Mouse (Mus musculus) ES-E14 (cell line): ENCODE measurements at regions not wholly inside any gene's neighbourhood (a gene's known extent, or its start where the extent isn't known, plus 50 kb on each side); places are given as distances from the start of the nearest gene placed in this dataset.

Source experiments
- CHD2 ChIP-seq: IDR thresholded peaks from 2 replicates; pipeline ENCODE4 v1.6.1; 2014; ENCODE audit warnings: mild to moderate bottlenecking, low read depth, low read length, inconsistent platforms
- MAFK ChIP-seq: IDR thresholded peaks from 2 replicates; pipeline ENCODE4 v1.6.1; 2014; ENCODE audit warnings: mild to moderate bottlenecking, low read depth, low read length, inconsistent platforms; ENCODE audit not compliant: insufficient read depth
- ZC3H11A ChIP-seq: IDR thresholded peaks from 2 replicates; pipeline ENCODE4 v1.6.1; 2012; ENCODE audit warnings: low read depth, mild to moderate bottlenecking, inconsistent platforms, low read length, borderline replicate concordance
- ZNF384 ChIP-seq: IDR thresholded peaks from 2 replicates; pipeline ENCODE4 v1.6.1; 2012; ENCODE audit warnings: low read depth, low read length, inconsistent platforms

DNA sequence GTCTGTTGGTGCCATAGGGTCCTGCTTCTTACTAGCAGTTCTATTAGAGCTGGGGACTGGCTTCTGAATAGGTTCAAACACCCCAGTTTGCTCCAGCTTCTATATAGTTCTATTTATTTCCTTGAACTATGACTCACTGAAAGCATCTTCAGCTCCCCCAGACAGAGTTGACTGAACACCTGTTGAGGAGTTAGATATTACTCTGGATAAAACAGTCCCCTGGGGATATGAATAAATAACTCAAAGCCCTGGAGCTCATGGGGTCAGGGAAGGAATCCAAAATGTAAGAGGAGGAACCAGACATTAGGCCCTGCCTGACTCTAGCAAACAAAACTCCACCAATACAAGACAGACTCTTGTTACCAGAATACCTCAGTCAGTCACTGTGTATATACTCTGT, 341.4 kb downstream of the Gm49356 start:
- TF ChIP-seq MAFK (no peak), ZNF384 (no peak), CHD2 (no peak), ZC3H11A (no peak)
